Mouse (Mus musculus) testis, adult 2 months (tissue): ENCODE results near the gene Egfl8. TPM values are rescaled to one million over a fixed set of nuclear protein-coding genes. Genes with fewer than 3 reads are reported as not detected.

Experiments
- H3K27ac ChIP-seq: fragments of 200-500 bp; 2 replicates; pipeline ENCODE4 v1.5.1; 2012; ENCODE audit warnings: low read depth, low read length; ENCODE audit not compliant: control insufficient read depth, insufficient read depth
- H3K27me3 ChIP-seq: fragments of 200-500 bp; 2 replicates; pipeline ENCODE4 v1.6.1; 2012; ENCODE audit warnings: mild to moderate bottlenecking, low read length, moderate library complexity; ENCODE audit not compliant: control insufficient read depth, insufficient read depth
- H3K36me3 ChIP-seq: fragments of 200-500 bp; 2 replicates; pipeline ENCODE4 v1.6.1; 2012; ENCODE audit warnings: mild to moderate bottlenecking, low read length; ENCODE audit not compliant: control insufficient read depth, insufficient read depth
- H3K4me1 ChIP-seq: fragments of 200-500 bp; 2 replicates; pipeline ENCODE4 v1.6.1; 2012; ENCODE audit warnings: low read length; ENCODE audit not compliant: control insufficient read depth, insufficient read depth
- H3K4me3 ChIP-seq: fragments of 200-500 bp; 2 replicates; pipeline ENCODE4 v1.5.1; 2012; ENCODE audit warnings: low read depth, mild to moderate bottlenecking, low read length, moderate library complexity, mixed read lengths; ENCODE audit not compliant: control insufficient read depth
- CTCF ChIP-seq: fragments of 200-500 bp; IDR thresholded peaks from 2 replicates; pipeline ENCODE4 v1.5.1; 2012; ENCODE audit warnings: low read depth, mild to moderate bottlenecking, inconsistent platforms, low read length, moderate library complexity; ENCODE audit not compliant: control insufficient read depth, insufficient read depth, insufficient replicate concordance
- POLR2A ChIP-seq: fragments of 200-500 bp; IDR thresholded peaks from 2 replicates; pipeline ENCODE4 v1.6.1; 2012; ENCODE audit warnings: low read depth, mild to moderate bottlenecking, inconsistent platforms, low read length, moderate library complexity; ENCODE audit not compliant: control insufficient read depth
- polyA plus RNA-seq: library from polyadenylated mRNA; depleted of rRNA; stranded (reverse); fragments of >200 nt; gene quantifications from 2 replicates; pipeline ENCODE4 v1.2.3, GENCODE M21; 2012; rRNA removed

The Egfl8 gene
- polyA plus RNA-seq, 1 experiment, result 0.53 TPM

GRCm38 (mm10) chr17:34569919-34570318 lies 45.9 kb downstream of the Egfl8 start:
- H3K36me3 ChIP-seq, result no peaks in the 10 kb centered on the region
- no peak overlapping the region for H3K4me3 ChIP-seq
- TF ChIP-seq POLR2A (no peak), CTCF (no peak)
- H3K27me3 ChIP-seq, result no peaks in the 10 kb centered on the region
- H3K4me1 ChIP-seq, result peaks cover 8% of the 10 kb centered on the region
- H3K27ac ChIP-seq, result no peak overlapping the region

- H3K4me1 ChIP-seq, result peaks cover 8% of the 10 kb centered on the region
- H3K36me3 ChIP-seq, result no peaks in the 10 kb centered on the region
- H3K27ac ChIP-seq, result no peak overlapping the region
- no peak overlapping the region for H3K4me3 ChIP-seq
- TF ChIP-seq POLR2A, result no peak
- TF ChIP-seq CTCF, result no peak
- H3K27me3 ChIP-seq, result no peaks in the 10 kb centered on the region
These were observed 47.4 kb downstream of the Egfl8 start for GRCm38 (mm10) chr17:34568421-34568820.

- TF ChIP-seq CTCF (no peak), POLR2A (no peak)
- peaks cover 6% of the 10 kb centered on the region for H3K4me1 ChIP-seq
- no peaks in the 10 kb centered on the region for H3K36me3 ChIP-seq
- H3K27ac ChIP-seq, result no peak overlapping the region
- no peak overlapping the region for H3K4me3 ChIP-seq
- H3K27me3 ChIP-seq, result no peaks in the 10 kb centered on the region
These were observed 48.5 kb downstream of the Egfl8 start for GRCm38 (mm10) chr17:34567311-34567710.

GRCm38 (mm10) chr17:34564796-34565195 lies 51.0 kb downstream of the Egfl8 start:
- peaks cover 7% of the 10 kb centered on the region for H3K4me1 ChIP-seq
- no peaks in the 10 kb centered on the region for H3K36me3 ChIP-seq
- H3K4me3 ChIP-seq, result no peak overlapping the region
- peak overlapping the region; percentile 23 for H3K27ac ChIP-seq
- TF ChIP-seq CTCF (no peak), POLR2A (no peak)
- H3K27me3 ChIP-seq, result no peaks in the 10 kb centered on the region

GRCm38 (mm10) chr17:34564003-34564421 lies 51.8 kb downstream of the Egfl8 start, which contains the start of gene Notch4:
Notch4 (plus strand) TSS chr17:34564268.
- Histone ChIP-seq H3K27me3 (no peaks in the 10 kb centered on the region), H3K4me1 (peaks cover 7% of the 10 kb centered on the region), H3K27ac (peak within 1 kb of the TSS; percentile 23), H3K4me3 (no peak within 1 kb of the TSS; the same call in 1 of the 2 replicates), H3K36me3 (no peaks in the 10 kb centered on the region)
- TF ChIP-seq CTCF (no peak), POLR2A (no peak)

GRCm38 (mm10) chr17:34563354-34563753 lies 52.4 kb downstream of the Egfl8 start:
- TF ChIP-seq POLR2A (no peak), CTCF (no peak)
- H3K36me3 ChIP-seq, result no peaks in the 10 kb centered on the region
- peaks cover 7% of the 10 kb centered on the region for H3K4me1 ChIP-seq
- H3K27me3 ChIP-seq, result no peaks in the 10 kb centered on the region
- no peak overlapping the region for H3K4me3 ChIP-seq
- H3K27ac ChIP-seq, result no peak overlapping the region

Other genes with a start within 250 kb of the Egfl8 start
- 0.14 and 0.15 TPM in 2 replicates for gene Btnl1, start 238.8 kb downstream of the Egfl8 start, polyA plus RNA-seq
- gene BC051142, start 217.2 kb downstream of the Egfl8 start, polyA plus RNA-seq, result 883 and 1,115 TPM in 2 replicates
- gene Btnl4, start 138.7 kb downstream of the Egfl8 start, polyA plus RNA-seq, result 0.09 TPM in 1 of 2 replicates, not detected in the other
- gene Btnl6, start 98.6 kb downstream of the Egfl8 start, polyA plus RNA-seq, result not detected in 2 replicates
- gene Notch4, start 51.7 kb downstream of the Egfl8 start, polyA plus RNA-seq, result 7.2 and 12.3 TPM in 2 replicates
- gene Gpsm3, start 26.2 kb downstream of the Egfl8 start, polyA plus RNA-seq, result 1.7 and 1.9 TPM in 2 replicates
- gene Pbx2, start 24.7 kb downstream of the Egfl8 start, polyA plus RNA-seq, result 9.6 and 11.2 TPM in 2 replicates
- gene Ager, start 18.1 kb downstream of the Egfl8 start, polyA plus RNA-seq, result 0.43 and 0.66 TPM in 2 replicates
- gene Rnf5, start 12.3 kb downstream of the Egfl8 start, polyA plus RNA-seq, result 56.6 and 63.4 TPM in 2 replicates
- 891 and 908 TPM in 2 replicates for gene Agpat1, start 11.7 kb downstream of the Egfl8 start, polyA plus RNA-seq
- gene Ppt2, start 12.5 kb upstream of the Egfl8 start, polyA plus RNA-seq, result 15.9 and 20.2 TPM in 2 replicates
- gene Prrt1, start 13.6 kb upstream of the Egfl8 start, polyA plus RNA-seq, result 1.5 and 1.6 TPM in 2 replicates
- gene Fkbpl, start 28.8 kb upstream of the Egfl8 start, polyA plus RNA-seq, result 156 and 172 TPM in 2 replicates
- gene Atf6b, start 31.2 kb upstream of the Egfl8 start, polyA plus RNA-seq, result 27.9 and 28.4 TPM in 2 replicates
- gene Tnxb, start 54.6 kb upstream of the Egfl8 start, polyA plus RNA-seq, result 0.77 and 1.9 TPM in 2 replicates
- gene C4b, start 127.9 kb upstream of the Egfl8 start, polyA plus RNA-seq, result 15.0 and 17.6 TPM in 2 replicates
- gene Cyp21a1, start 188.6 kb upstream of the Egfl8 start, polyA plus RNA-seq, result 1.1 and 1.4 TPM in 2 replicates
- 41.3 and 46.3 TPM in 2 replicates for gene Stk19, start 221.0 kb upstream of the Egfl8 start, polyA plus RNA-seq
- 51.3 and 61.0 TPM in 2 replicates for gene Dxo, start 221.0 kb upstream of the Egfl8 start, polyA plus RNA-seq
- 137 and 142 TPM in 2 replicates for gene Skiv2l, start 234.2 kb upstream of the Egfl8 start, polyA plus RNA-seq
- 173 and 180 TPM in 2 replicates for gene Nelfe, start 234.4 kb upstream of the Egfl8 start, polyA plus RNA-seq
- gene Cfb, start 246.5 kb upstream of the Egfl8 start, polyA plus RNA-seq, result 1.1 and 1.2 TPM in 2 replicates